Mouse (Mus musculus) G1E (cell line): ENCODE measurements around the gene Ltbr.

Source experiments
- CTCF ChIP-seq: IDR thresholded peaks from 2 replicates; pipeline ENCODE4 v1.5.1; 2012; ENCODE audit warnings: low read depth, low read length, inconsistent platforms, mixed read lengths
- GATA2 ChIP-seq: IDR thresholded peaks from 2 replicates; pipeline ENCODE4 v1.6.1; 2012; ENCODE audit warnings: low read depth, low read length, inconsistent platforms, borderline replicate concordance
- POLR2AphosphoS5 ChIP-seq: IDR thresholded peaks from 2 replicates; pipeline ENCODE4 v1.6.1; 2012; ENCODE audit warnings: low read depth, low read length, inconsistent platforms; ENCODE audit not compliant: insufficient replicate concordance
- TAL1 ChIP-seq: conservative IDR thresholded peaks from 2 replicates; pipeline ENCODE4 v1.6.1; 2012; ENCODE audit warnings: low read depth, low read length, inconsistent platforms, mixed read lengths

- TF ChIP-seq CTCF (no peak), GATA2 (no peak), POLR2AphosphoS5 (no peak), TAL1 (no peak)
These were observed 47.6 kb downstream of the Ltbr start for GRCm38 (mm10) chr6:125266091-125266490.
